Mouse (Mus musculus) cerebellum, adult 2 months (tissue): Measurements from ENCODE around the gene Mkln1.

ENCODE experiments used
- CTCF ChIP-seq: fragments of 200-500 bp; IDR thresholded peaks from 2 replicates; pipeline ENCODE4 v1.5.1; 2011; ENCODE audit warnings: low read depth, mild to moderate bottlenecking, control low read depth, low read length, moderate library complexity, borderline replicate concordance; ENCODE audit not compliant: insufficient read depth
- POLR2A ChIP-seq: fragments of 200-500 bp; IDR thresholded peaks from 2 replicates; pipeline ENCODE4 v1.6.1; 2011; ENCODE audit warnings: low read length, control low read depth, borderline replicate concordance; ENCODE audit not compliant: insufficient read depth

DNA sequence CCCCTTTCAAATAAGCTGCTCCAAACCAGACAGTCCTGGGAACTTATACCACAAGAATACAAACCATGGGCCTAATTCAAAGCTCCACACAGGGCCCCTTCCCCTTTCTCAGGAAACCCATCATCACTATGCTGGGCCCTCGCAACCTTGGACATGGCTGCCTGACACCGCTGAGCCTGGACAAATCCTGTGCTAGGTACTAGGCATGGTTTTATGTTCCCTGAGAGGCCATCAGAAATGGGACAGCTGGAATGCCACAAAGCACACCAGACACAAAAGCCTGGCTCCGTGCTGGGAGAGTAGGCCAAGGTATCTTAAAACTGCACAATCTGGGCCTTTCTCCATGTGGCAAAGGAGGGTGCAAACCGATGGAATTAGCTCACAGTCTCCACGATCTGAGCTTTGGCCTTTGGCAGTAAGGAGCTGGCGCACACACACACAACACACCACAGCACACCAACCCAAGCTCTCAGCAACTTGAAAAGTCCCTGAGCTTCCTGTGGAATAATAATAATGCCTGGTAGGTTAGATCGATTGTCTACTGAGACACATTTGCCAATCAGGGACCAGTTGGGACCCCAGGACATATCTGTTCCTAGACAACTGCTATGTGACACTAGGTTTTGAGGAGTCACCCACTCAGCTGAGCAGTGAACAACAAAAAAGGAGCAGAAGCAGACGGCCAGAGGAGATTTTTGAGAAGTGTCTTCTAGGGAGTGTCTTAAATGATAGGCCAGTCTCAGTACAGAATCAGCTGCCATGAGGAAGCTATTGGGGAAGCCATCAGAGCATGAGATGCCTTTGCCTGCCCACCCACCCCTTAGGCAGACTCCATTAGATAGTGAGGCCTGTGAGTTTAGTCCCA, 123.2 kb downstream of the Mkln1 start:
- TF ChIP-seq CTCF (no peak), POLR2A (no peak)
